Mouse (Mus musculus): ENCODE results near the gene Zfp108. TPM values are rescaled to one million over a fixed set of nuclear protein-coding genes. Genes with fewer than 3 reads are reported as not detected.
A peak's percentile ranks its signal among the peaks of the same experiment; 100 is the strongest.

Gene Zfp108
- polyA plus RNA-seq, 1 experiment from 2014 or later, result 6.1 TPM

DNA sequence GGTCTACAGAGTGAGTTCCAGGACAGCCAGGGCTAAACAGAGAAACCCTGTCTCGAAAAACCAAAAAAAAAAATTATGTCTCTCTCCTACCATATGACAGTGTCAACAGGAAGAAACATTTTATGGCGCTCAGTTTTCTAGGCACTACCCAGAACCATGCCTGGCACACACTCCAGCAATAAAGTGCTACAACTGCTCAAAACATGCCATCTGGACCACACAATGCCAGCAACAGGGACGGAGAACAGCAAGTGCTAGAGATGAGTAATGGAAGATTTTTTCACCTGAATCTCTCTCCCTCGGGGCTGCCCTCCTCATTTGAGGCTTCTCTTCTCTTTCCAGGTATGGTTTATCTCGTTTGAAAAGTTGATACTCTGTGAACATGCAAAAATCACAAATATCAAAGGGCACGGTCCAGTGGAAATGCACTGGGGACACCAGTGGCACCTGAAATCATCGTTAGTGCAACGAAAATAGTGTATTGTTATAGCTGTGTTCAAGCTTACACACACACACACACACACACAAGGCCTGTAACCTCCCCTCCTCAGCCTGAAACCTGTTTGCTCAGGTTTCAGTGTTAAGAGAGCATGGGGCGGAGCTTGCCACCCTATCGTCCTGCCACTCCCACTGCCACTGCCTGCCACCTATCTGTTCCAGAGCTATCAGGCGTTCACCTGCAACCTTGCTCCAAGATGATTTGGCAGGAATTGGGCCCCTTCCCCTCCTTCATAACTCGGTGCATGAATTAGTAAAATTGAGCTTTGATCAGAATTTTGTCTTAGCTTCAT is 38.7 kb downstream of the Zfp108 start:
- no peak overlapping the region for H3K4me2 ChIP-seq (ENCODE audit: low read length)
- H3K4me3 ChIP-seq (ENCODE audit: low read length), result no peak overlapping the region
- H3K9ac ChIP-seq (ENCODE audit: low read depth, low read length), result no peak overlapping the region
- H3K9me3 ChIP-seq (ENCODE audit: control insufficient read depth, low read length), result no peaks in the 10 kb centered on the region
- H3K4me1 ChIP-seq (ENCODE audit: control insufficient read depth, insufficient read depth, low read depth, low read length), result peaks cover 6% of the 10 kb centered on the region
- 91% methylated on average over 12 of the region's 12 CpGs for WGBS
- no peak overlapping the region for H3K27ac ChIP-seq (ENCODE audit: low read depth, low read length)
- no peak for ATAC-seq
- H3K27me3 ChIP-seq (replicated peaks; ENCODE audit: control insufficient read depth, insufficient read depth, low read length), result no peaks in the 10 kb centered on the region
- H3K36me3 ChIP-seq (ENCODE audit: control insufficient read depth, insufficient read depth, low read length), result peaks cover 64% of the 10 kb centered on the region

GRCm38 (mm10) chr7:24294763-24295162 is 40.2 kb downstream of the Zfp108 start:
- Histone ChIP-seq H3K4me2 (ENCODE audit: low read length) (no peak overlapping the region), H3K27me3 (replicated peaks; ENCODE audit: control insufficient read depth, insufficient read depth, low read length) (no peaks in the 10 kb centered on the region), H3K27ac (ENCODE audit: low read depth, low read length) (no peak overlapping the region), H3K4me1 (ENCODE audit: control insufficient read depth, insufficient read depth, low read depth, low read length) (peaks cover 9% of the 10 kb centered on the region), H3K9me3 (ENCODE audit: control insufficient read depth, low read length) (no peaks in the 10 kb centered on the region), H3K36me3 (ENCODE audit: control insufficient read depth, insufficient read depth, low read length) (peaks cover 59% of the 10 kb centered on the region), H3K9ac (ENCODE audit: low read depth, low read length) (no peak overlapping the region), H3K4me3 (ENCODE audit: low read length) (no peak overlapping the region)
- no peak for ATAC-seq
- 97% methylated on average over 4 of the region's 4 CpGs for WGBS

GRCm38 (mm10) chr7:24295376-24295775 is 40.8 kb downstream of the Zfp108 start:
- Histone ChIP-seq H3K9ac (ENCODE audit: low read depth, low read length) (no peak overlapping the region), H3K4me2 (ENCODE audit: low read length) (no peak overlapping the region), H3K4me3 (ENCODE audit: low read length) (no peak overlapping the region), H3K9me3 (ENCODE audit: control insufficient read depth, low read length) (no peaks in the 10 kb centered on the region), H3K27me3 (replicated peaks; ENCODE audit: control insufficient read depth, insufficient read depth, low read length) (no peaks in the 10 kb centered on the region), H3K4me1 (ENCODE audit: control insufficient read depth, insufficient read depth, low read depth, low read length) (peaks cover 15% of the 10 kb centered on the region), H3K36me3 (ENCODE audit: control insufficient read depth, insufficient read depth, low read length) (peaks cover 52% of the 10 kb centered on the region), H3K27ac (ENCODE audit: low read depth, low read length) (no peak overlapping the region)
- no peak for ATAC-seq
- 96% methylated on average over 7 of the region's 7 CpGs for WGBS

- peaks cover 19% of the 10 kb centered on the region for H3K4me1 ChIP-seq (ENCODE audit: control insufficient read depth, insufficient read depth, low read depth, low read length)
- 95% methylated on average over 7 of the region's 7 CpGs for WGBS
- peaks cover 43% of the 10 kb centered on the region for H3K36me3 ChIP-seq (ENCODE audit: control insufficient read depth, insufficient read depth, low read length)
- no peak overlapping the region for H3K4me2 ChIP-seq (ENCODE audit: low read length)
- H3K9me3 ChIP-seq (ENCODE audit: control insufficient read depth, low read length), result no peaks in the 10 kb centered on the region
- no peak for ATAC-seq
- no peak overlapping the region for H3K9ac ChIP-seq (ENCODE audit: low read depth, low read length)
- H3K27me3 ChIP-seq (replicated peaks; ENCODE audit: control insufficient read depth, insufficient read depth, low read length), result no peaks in the 10 kb centered on the region
- H3K27ac ChIP-seq (ENCODE audit: low read depth, low read length), result no peak overlapping the region
- H3K4me3 ChIP-seq (ENCODE audit: low read length), result no peak overlapping the region
Observed at GRCm38 (mm10) chr7:24296386-24296785, 41.8 kb downstream of the Zfp108 start.

- ATAC-seq, result no peak
- peaks cover 35% of the 10 kb centered on the region for H3K36me3 ChIP-seq (ENCODE audit: control insufficient read depth, insufficient read depth, low read length)
- H3K4me3 ChIP-seq (ENCODE audit: low read length), result peak overlapping the region; percentile 79; the same call in 1 of the 2 replicates
- 88% methylated on average over 15 of the region's 15 CpGs for WGBS
- H3K4me1 ChIP-seq (ENCODE audit: control insufficient read depth, insufficient read depth, low read depth, low read length), result peaks cover 19% of the 10 kb centered on the region
- H3K9ac ChIP-seq (ENCODE audit: low read depth, low read length), result peak overlapping the region; percentile 83; the same call in 1 of the 2 replicates
- no peaks in the 10 kb centered on the region for H3K27me3 ChIP-seq (replicated peaks; ENCODE audit: control insufficient read depth, insufficient read depth, low read length)
- H3K9me3 ChIP-seq (ENCODE audit: control insufficient read depth, low read length), result no peaks in the 10 kb centered on the region
- peak overlapping the region; percentile 92 for H3K4me2 ChIP-seq (ENCODE audit: low read length)
- no peak overlapping the region for H3K27ac ChIP-seq (ENCODE audit: low read depth, low read length)
Observed at GRCm38 (mm10) chr7:24297361-24298095, 42.9 kb downstream of the Zfp108 start.

- peak overlapping the region; percentile 92 for H3K27ac ChIP-seq (ENCODE audit: low read depth, low read length)
- H3K4me2 ChIP-seq (ENCODE audit: low read length), result peak overlapping the region; percentile 92
- ATAC-seq, result peak; percentile 14
- H3K36me3 ChIP-seq (ENCODE audit: control insufficient read depth, insufficient read depth, low read length), result peaks cover 38% of the 10 kb centered on the region
- H3K9me3 ChIP-seq (ENCODE audit: control insufficient read depth, low read length), result no peaks in the 10 kb centered on the region
- peak overlapping the region; percentile 79 for H3K4me3 ChIP-seq (ENCODE audit: low read length)
- H3K27me3 ChIP-seq (replicated peaks; ENCODE audit: control insufficient read depth, insufficient read depth, low read length), result no peaks in the 10 kb centered on the region
- H3K4me1 ChIP-seq (ENCODE audit: control insufficient read depth, insufficient read depth, low read depth, low read length), result peaks cover 19% of the 10 kb centered on the region
- WGBS, result under 1% methylated on average over 12 of the region's 12 CpGs
- peak overlapping the region; percentile 83 for H3K9ac ChIP-seq (ENCODE audit: low read depth, low read length)
Observed at GRCm38 (mm10) chr7:24298635-24298972, 44.0 kb downstream of the Zfp108 start.

DNA sequence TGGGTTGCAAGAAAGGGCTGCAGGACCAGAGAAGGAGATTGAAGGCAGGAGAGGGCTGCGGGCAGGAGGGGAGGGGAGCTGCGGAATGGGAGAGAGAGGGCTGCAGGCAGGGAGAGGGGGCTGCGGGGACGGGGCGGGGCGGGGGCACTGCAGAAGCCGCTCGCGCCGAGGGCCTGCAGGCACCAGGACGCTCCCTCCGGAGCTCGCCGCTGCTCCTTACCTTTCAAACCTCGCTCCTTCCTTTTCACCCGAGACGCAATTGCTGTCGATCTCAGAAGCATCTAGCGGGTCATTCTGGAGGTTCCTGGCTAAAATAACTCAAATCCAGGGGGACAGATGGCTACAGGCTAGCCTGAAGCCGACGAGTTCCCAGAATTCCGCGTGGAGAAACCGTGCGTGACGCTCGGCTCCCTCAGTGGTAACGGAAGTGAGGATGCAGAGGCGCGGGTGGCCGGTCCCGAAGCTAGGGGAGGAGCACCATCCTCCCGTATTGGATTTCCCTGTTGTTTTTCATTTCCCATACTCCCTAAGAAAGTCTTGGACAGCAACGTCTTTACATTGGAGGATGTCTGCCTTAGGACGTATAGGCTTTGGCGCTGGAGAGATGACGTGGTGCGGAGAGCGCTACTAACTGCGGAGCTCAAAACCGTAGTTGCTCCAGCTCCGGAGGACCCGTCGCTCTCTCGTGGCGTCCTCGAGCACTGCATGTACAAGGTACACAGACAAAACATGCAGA is 44.5 kb downstream of the Zfp108 start:
- Histone ChIP-seq H3K27ac (ENCODE audit: low read depth, low read length) (peak overlapping the region; percentile 92), H3K4me1 (ENCODE audit: control insufficient read depth, insufficient read depth, low read depth, low read length) (peaks cover 19% of the 10 kb centered on the region), H3K36me3 (ENCODE audit: control insufficient read depth, insufficient read depth, low read length) (peaks cover 37% of the 10 kb centered on the region), H3K27me3 (replicated peaks; ENCODE audit: control insufficient read depth, insufficient read depth, low read length) (no peaks in the 10 kb centered on the region), H3K9me3 (ENCODE audit: control insufficient read depth, low read length) (no peaks in the 10 kb centered on the region), H3K4me3 (ENCODE audit: low read length) (peak overlapping the region; percentile 79), H3K4me2 (ENCODE audit: low read length) (peak overlapping the region; percentile 92), H3K9ac (ENCODE audit: low read depth, low read length) (peak overlapping the region; percentile 83)
- WGBS, result under 1% methylated on average over 41 of the region's 47 CpGs
- ATAC-seq, result peak; percentile 93

DNA sequence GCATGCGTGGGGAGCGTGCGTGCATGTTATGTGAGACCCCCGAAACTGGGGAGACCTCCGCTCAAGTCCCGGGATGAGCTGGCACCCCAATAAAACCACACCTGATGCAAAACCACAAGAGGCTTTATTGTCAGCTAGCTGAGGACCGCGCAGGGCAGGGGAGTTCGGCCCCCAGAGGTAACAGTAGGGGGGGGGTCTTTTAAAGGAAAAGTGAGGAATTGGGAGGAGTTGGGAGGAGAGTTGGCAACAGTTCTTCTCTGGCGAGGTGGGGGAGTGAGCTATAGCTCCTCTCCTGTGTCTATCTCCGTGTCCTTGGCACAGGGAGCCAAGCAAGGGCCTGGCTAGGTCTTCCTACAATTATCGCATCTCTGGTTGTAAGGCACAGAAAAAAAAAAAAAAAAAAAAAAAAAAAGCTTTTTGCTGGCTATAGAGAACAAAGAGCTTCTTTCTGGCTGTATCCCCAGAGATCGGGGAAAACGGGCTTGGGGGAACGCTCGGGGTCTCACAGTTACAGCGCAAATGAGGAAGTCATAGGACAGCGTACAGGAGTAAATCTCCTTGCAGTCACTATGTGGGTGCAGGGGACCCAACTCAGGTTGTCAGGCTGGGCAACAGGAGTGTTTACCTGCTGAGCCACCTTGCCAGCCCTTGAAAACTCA is 45.4 kb downstream of the Zfp108 start:
- Histone ChIP-seq H3K27me3 (replicated peaks; ENCODE audit: control insufficient read depth, insufficient read depth, low read length) (no peaks in the 10 kb centered on the region), H3K9ac (ENCODE audit: low read depth, low read length) (peak overlapping the region; percentile 59), H3K4me1 (ENCODE audit: control insufficient read depth, insufficient read depth, low read depth, low read length) (peaks cover 19% of the 10 kb centered on the region), H3K4me2 (ENCODE audit: low read length) (peak overlapping the region; percentile 92), H3K9me3 (ENCODE audit: control insufficient read depth, low read length) (no peaks in the 10 kb centered on the region), H3K27ac (ENCODE audit: low read depth, low read length) (peak overlapping the region; percentile 62), H3K4me3 (ENCODE audit: low read length) (peak overlapping the region; percentile 79), H3K36me3 (ENCODE audit: control insufficient read depth, insufficient read depth, low read length) (peaks cover 33% of the 10 kb centered on the region)
- 1% methylated on average over 18 of the region's 18 CpGs for WGBS
- peak; percentile 44 for ATAC-seq

Data from hindbrain, embryonic 16.5 days (tissue).